Mouse (Mus musculus) G1E (cell line): ENCODE measurements around the gene Man2b2.

ENCODE experiments used
- CTCF ChIP-seq: IDR thresholded peaks from 2 replicates; pipeline ENCODE4 v1.5.1; 2012; ENCODE audit warnings: low read depth, low read length, inconsistent platforms, mixed read lengths
- POLR2AphosphoS5 ChIP-seq: IDR thresholded peaks from 2 replicates; pipeline ENCODE4 v1.6.1; 2012; ENCODE audit warnings: low read depth, low read length, inconsistent platforms; ENCODE audit not compliant: insufficient replicate concordance
- TAL1 ChIP-seq: conservative IDR thresholded peaks from 2 replicates; pipeline ENCODE4 v1.6.1; 2012; ENCODE audit warnings: low read depth, low read length, inconsistent platforms, mixed read lengths

DNA sequence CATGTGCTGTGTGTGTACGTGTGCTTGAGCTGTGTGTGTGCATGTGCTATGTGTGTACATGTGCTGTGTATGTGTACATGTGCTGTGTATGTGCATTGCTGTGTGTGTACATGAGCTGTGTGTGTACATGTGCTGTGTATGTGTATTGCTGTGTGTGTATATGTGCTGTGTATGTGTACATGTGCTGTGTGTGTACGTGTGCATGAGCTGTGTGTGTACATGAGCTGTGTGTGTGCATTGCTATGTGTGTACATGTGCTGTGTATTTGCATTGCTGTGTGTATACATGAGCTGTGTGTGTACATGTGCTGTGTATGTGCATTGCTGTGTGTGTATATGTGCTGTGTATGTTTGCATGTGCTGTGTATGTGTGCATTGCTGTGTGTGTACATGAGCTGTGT, 50.9 kb downstream of the Man2b2 start:
- TF ChIP-seq CTCF, result no peak
- TF ChIP-seq POLR2AphosphoS5, result peak; percentile 82; the same call in 1 of the 2 replicates
- no peak for TF ChIP-seq TAL1
